Comparison of ENCODE assay signal across 8 mouse cellular contexts in the genomic region with DNA sequence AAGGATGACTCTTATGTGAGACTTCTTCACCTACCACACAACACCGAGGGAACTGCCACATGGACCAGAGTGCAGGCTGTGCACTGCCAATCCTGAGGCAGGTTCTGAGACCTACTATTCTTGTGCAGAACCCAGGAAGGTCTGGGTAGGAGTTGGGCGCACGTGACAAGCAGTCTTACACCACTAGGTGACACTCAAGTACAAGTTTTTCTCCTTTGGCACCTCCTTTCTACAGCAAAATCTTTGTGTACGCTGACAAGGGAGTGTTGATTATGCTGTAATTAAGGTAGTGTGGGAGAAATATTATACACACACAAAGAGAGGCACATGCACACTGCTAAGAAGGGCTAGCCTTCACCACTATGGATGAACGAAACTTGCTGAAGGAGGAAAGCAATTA.
DNase-seq lines count a peak whose midpoint lies in the region; TF ChIP-seq lines count a peak whose summit lies in the region.

No protein-coding gene starts in this region.

- no peaks in the 10 kb centered on the region for H3K27me3 ChIP-seq in cerebellum, adult 2 months (ENCODE audit: control insufficient read depth, insufficient read depth, low read length)
- H3K27me3 ChIP-seq in midbrain, embryonic 10.5 days (ENCODE audit: low read depth, poor library complexity, severe bottlenecking), result no peaks in the 10 kb centered on the region

- 26% methylated on average over 5 of the region's 5 CpGs for WGBS in cerebellum, adult 2 months
- WGBS in midbrain, embryonic 10.5 days, result 33% methylated on average over 5 of the region's 5 CpGs

- peak; percentile 47 for DNase-seq in adrenal gland, postnatal 10 days
- DNase-seq in adrenal gland, adult 8-10 months, result no peak
- peak; percentile 77 for DNase-seq in 3T3-L1 (ENCODE audit: low read depth, low spot score)
- peak; percentile 40 to 56 for DNase-seq in cerebellum, adult 2 months
- DNase-seq in frontal cortex, postnatal 25 days (ENCODE audit: low spot score in 2 of 2), result peak; percentile 8 to 18
- peak; percentile 51 for DNase-seq in kidney, postnatal 10 days
- DNase-seq in midbrain, embryonic 10.5 days (ENCODE audit: low spot score), result peak; percentile 24
- DNase-seq in spleen, postnatal 10 days (ENCODE audit: low spot score in 2 of 2), result no peak

- H3K27ac ChIP-seq in cerebellum, adult 2 months (ENCODE audit: insufficient read depth, low read length), result no peak overlapping the region
- no peak overlapping the region for H3K27ac ChIP-seq in midbrain, embryonic 10.5 days (replicated peaks)

- TF ChIP-seq CTCF in cerebellum, adult 2 months (IDR thresholded peaks at IDR 0.05; ENCODE audit: borderline replicate concordance, insufficient read depth, low read depth, low read length), result peak; percentile 87

- H3K4me3 ChIP-seq in cerebellum, adult 2 months (replicated peaks; ENCODE audit: insufficient read depth, low read depth, low read length), result no peak overlapping the region
- no peak overlapping the region for H3K4me3 ChIP-seq in midbrain, embryonic 10.5 days

- no peaks in the 10 kb centered on the region for H3K36me3 ChIP-seq in midbrain, embryonic 10.5 days

- TF ChIP-seq POLR2A in cerebellum, adult 2 months (IDR thresholded peaks at IDR 0.05; ENCODE audit: borderline replicate concordance, insufficient read depth, low read length), result no peak

- H3K9me3 ChIP-seq in midbrain, embryonic 10.5 days (replicated peaks), result no peaks in the 10 kb centered on the region

- H3K4me1 ChIP-seq in cerebellum, adult 2 months (ENCODE audit: control insufficient read depth, insufficient read depth, low read length), result no peaks in the 10 kb centered on the region; the same call in 1 of the 2 replicates
- no peaks in the 10 kb centered on the region for H3K4me1 ChIP-seq in midbrain, embryonic 10.5 days

Comparison
In these comparisons a context has a peak if more than half of its experiments do, and no peak if none do; other contexts are left out.
1. DNase-seq: peak in adrenal gland, postnatal 10 days (single experiment), 3T3-L1 (single experiment), cerebellum, adult 2 months (2 of 2), frontal cortex, postnatal 25 days (2 of 2), kidney, postnatal 10 days (single experiment) and midbrain, embryonic 10.5 days (single experiment); none in adrenal gland, adult 8-10 months (single experiment) and spleen, postnatal 10 days (0 of 2).